Mouse (Mus musculus): ENCODE measurements around the gene Gm20431. TPM values are rescaled to one million over a fixed set of nuclear protein-coding genes. Genes with fewer than 3 reads are reported as not detected.
"Not testable (repeated sequence)": the region's sequence is repeated elsewhere in the genome, so short reads cannot be mapped to it uniquely, and the experiment has no call there.

Gm20431 gene
- polyA plus RNA-seq, 1 experiment from 2014 or later = 4.9 TPM

DNA sequence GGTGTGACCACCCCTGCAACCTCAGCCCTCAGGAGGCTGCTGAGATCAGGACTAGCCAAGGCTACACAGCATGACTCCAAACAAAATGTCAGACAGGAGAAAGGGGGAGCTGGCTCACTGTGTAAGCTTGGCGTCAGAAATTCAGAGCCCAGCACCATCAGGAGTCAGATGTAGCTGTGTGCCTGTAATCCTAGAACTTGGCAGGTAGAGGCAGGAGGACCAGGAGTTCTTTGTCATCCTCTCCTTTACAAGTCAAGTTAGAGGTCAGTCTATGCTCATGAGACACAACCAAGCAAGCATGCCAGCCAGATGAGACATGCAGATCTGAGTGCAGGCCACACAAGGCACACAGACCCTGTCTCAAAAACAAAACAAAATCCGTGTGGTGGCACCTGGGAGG lies 35.6 kb downstream of the Gm20431 start:
- no peak overlapping the region for H3K9ac ChIP-seq (ENCODE audit: low read depth, low read length)
- no peak overlapping the region for H3K4me3 ChIP-seq (ENCODE audit: low read depth, low read length)
- H3K27ac ChIP-seq (ENCODE audit: low read depth, low read length) = no peak overlapping the region
- peaks cover 54% of the 10 kb centered on the region for H3K4me1 ChIP-seq (replicated peaks; ENCODE audit: control insufficient read depth, insufficient read depth, low read length)
- H3K36me3 ChIP-seq (ENCODE audit: control insufficient read depth, insufficient read depth, low read length) = peaks cover 12% of the 10 kb centered on the region
- ATAC-seq (replicated peaks; ENCODE audit: low FRiP score) = no peak
- H3K9me3 ChIP-seq (ENCODE audit: control insufficient read depth, low read length) = no peaks in the 10 kb centered on the region
- WGBS = 61% methylated on average over 2 of the region's 2 CpGs
- no peaks in the 10 kb centered on the region for H3K27me3 ChIP-seq (replicated peaks; ENCODE audit: control insufficient read depth, insufficient read depth, low read length)
- H3K4me2 ChIP-seq = no peak overlapping the region
- no peak for DNase-seq (ENCODE audit: low spot score)

DNA sequence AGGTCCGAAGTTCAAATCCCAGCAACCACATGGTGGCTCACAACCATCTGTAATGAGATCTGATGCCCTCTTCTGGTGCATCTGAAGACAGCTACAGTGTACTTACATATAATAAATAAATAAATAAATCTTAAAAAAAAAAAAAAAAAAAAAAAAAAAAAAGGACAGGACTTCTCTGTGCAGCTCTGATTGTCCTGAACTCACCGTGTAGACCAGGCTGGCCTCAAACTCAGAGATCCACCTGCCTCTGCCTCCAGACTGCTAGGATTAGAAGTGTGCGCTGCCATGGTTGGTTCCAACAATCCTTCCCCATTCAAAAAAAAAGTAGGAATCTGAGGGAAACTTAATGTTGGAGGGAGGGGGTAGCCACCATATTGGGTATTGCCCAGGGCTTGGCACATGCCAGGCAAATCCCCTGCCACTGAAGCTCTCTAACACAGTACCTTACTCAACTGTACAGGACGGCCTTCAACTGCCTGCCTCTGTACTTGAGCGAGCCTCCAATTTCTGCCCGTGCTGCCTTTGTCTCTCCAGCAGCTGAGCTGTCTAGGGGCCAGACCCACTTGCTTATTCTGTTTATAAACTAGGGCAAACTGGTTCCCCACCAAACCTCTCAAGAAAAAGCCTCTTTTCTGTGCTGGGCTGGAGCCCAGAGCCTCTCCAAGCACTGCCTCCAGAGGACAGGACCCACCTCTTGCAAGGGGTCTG lies 36.8 kb downstream of the Gm20431 start:
- peaks cover 43% of the 10 kb centered on the region for H3K4me1 ChIP-seq (replicated peaks; ENCODE audit: control insufficient read depth, insufficient read depth, low read length)
- 88% methylated on average over 5 of the region's 6 CpGs for WGBS
- no peak overlapping the region for H3K4me2 ChIP-seq
- no peak for ATAC-seq (replicated peaks; ENCODE audit: low FRiP score)
- no peaks in the 10 kb centered on the region for H3K9me3 ChIP-seq (ENCODE audit: control insufficient read depth, low read length)
- H3K36me3 ChIP-seq (ENCODE audit: control insufficient read depth, insufficient read depth, low read length) = peaks cover 16% of the 10 kb centered on the region
- no peak overlapping the region for H3K27ac ChIP-seq (ENCODE audit: low read depth, low read length)
- no peak overlapping the region for H3K4me3 ChIP-seq (ENCODE audit: low read depth, low read length)
- no peaks in the 10 kb centered on the region for H3K27me3 ChIP-seq (replicated peaks; ENCODE audit: control insufficient read depth, insufficient read depth, low read length)
- no peak overlapping the region for H3K9ac ChIP-seq (ENCODE audit: low read depth, low read length)
- DNase-seq (ENCODE audit: low spot score) = no peak

DNA sequence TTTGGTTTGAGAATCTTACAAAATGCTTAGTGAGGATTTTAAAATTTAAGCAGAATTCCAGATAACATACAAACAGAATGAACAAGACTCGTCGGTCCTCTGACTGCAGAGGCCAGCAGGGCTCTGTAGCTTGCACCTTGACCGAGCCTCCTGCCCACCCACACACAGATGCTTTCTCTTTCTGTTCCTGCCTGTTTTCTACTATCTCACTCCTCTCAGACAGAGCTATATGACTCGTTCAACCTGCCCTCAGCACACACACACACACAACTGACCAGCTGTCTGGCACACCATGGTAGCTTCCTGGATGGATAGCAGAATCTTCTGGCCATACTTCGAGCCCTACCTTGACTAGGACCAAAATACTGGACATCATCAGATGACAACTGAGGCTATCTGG lies 38.3 kb downstream of the Gm20431 start:
- Histone ChIP-seq H3K4me1 (replicated peaks; ENCODE audit: control insufficient read depth, insufficient read depth, low read length) (peaks cover 27% of the 10 kb centered on the region), H3K4me2 (no peak overlapping the region; the same call in 1 of the 2 replicates), H3K4me3 (ENCODE audit: low read depth, low read length) (no peak overlapping the region), H3K9me3 (ENCODE audit: control insufficient read depth, low read length) (no peaks in the 10 kb centered on the region), H3K27ac (ENCODE audit: low read depth, low read length) (no peak overlapping the region), H3K27me3 (replicated peaks; ENCODE audit: control insufficient read depth, insufficient read depth, low read length) (no peaks in the 10 kb centered on the region), H3K9ac (ENCODE audit: low read depth, low read length) (no peak overlapping the region), H3K36me3 (ENCODE audit: control insufficient read depth, insufficient read depth, low read length) (peaks cover 12% of the 10 kb centered on the region)
- DNase-seq (ENCODE audit: low spot score) = no peak
- no peak for ATAC-seq (replicated peaks; ENCODE audit: low FRiP score)
- 66% methylated on average over 5 of the region's 5 CpGs for WGBS

DNA sequence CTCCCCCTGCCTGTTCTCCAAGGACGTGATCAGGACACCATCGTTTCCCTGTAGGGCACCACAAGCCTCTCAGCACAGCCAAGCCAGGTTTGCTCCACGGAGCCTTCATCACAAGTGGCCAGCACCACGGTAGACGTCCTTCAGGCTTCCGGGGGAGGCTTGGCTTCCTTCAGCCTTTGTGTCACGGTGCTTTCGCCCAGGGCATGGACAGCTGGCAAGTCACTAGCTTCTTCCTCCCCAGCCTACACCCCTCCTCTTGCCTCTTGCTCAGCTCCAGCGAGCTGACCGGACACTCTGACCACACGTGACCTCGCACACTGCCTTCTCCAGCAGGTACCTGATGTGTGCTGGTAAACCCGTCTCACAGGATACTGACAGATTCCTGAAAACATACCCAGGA lies 38.9 kb downstream of the Gm20431 start:
- Histone ChIP-seq H3K4me3 (ENCODE audit: low read depth, low read length) (no peak overlapping the region), H3K36me3 (ENCODE audit: control insufficient read depth, insufficient read depth, low read length) (peaks cover 12% of the 10 kb centered on the region), H3K9ac (ENCODE audit: low read depth, low read length) (0 out of 2 replicates have a peak overlapping the region, but pooled peaks have one; percentile 31), H3K27me3 (replicated peaks; ENCODE audit: control insufficient read depth, insufficient read depth, low read length) (no peaks in the 10 kb centered on the region), H3K4me2 (no peak overlapping the region), H3K27ac (ENCODE audit: low read depth, low read length) (no peak overlapping the region), H3K4me1 (replicated peaks; ENCODE audit: control insufficient read depth, insufficient read depth, low read length) (peaks cover 21% of the 10 kb centered on the region), H3K9me3 (ENCODE audit: control insufficient read depth, low read length) (no peaks in the 10 kb centered on the region)
- no peak for ATAC-seq (replicated peaks; ENCODE audit: low FRiP score)
- 85% methylated on average over 13 of the region's 13 CpGs for WGBS
- no peak for DNase-seq (ENCODE audit: low spot score)

DNA sequence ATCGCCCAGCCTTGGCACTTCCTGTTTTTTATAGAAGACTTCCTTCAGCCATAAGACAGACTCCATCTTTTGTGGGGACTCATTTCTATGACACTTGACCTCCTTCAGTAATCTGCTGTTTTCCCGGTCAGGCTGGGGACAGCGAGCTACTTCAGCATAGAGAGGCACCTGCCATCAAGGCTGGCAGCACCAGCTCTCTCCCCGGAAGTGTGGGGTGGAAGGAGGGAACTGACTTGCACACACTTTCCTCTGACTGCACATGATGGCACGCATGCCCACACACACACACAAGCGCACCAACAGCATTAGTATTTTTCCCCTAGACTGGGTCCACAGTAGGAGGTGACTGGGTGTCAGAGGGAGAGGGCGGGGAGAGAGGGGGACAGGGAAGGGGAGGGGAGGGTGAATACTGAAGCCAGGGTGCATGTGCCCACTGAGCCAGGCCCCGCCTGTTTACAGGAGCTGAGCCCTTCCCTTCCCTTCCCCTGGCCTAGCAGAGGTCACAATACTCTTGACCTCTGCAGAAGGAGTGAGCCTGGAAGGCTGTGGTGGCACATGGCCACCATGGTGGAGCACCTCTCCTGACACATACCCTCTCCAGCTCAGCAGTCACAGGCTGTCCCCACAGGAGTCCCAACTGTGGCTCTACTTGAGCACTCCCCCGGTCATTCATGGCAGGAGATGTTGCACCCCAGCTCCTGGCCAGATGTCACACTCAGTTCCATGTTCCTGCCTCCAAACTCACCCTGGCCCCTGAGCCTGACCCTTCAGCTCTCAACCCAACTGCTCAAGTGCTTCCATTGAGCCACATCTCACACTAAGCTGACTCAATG lies 39.8 kb downstream of the Gm20431 start:
- no peak overlapping the region for H3K4me3 ChIP-seq (ENCODE audit: low read depth, low read length)
- no peak overlapping the region for H3K4me2 ChIP-seq
- no peaks in the 10 kb centered on the region for H3K27me3 ChIP-seq (replicated peaks; ENCODE audit: control insufficient read depth, insufficient read depth, low read length)
- DNase-seq (ENCODE audit: low spot score) (no peak), ATAC-seq (replicated peaks; ENCODE audit: low FRiP score) (no peak)
- H3K27ac ChIP-seq (ENCODE audit: low read depth, low read length) = peak overlapping the region; percentile 15; the same call in 1 of the 2 replicates
- peaks cover 15% of the 10 kb centered on the region for H3K36me3 ChIP-seq (ENCODE audit: control insufficient read depth, insufficient read depth, low read length)
- H3K9ac ChIP-seq (ENCODE audit: low read depth, low read length) = no peak overlapping the region
- 80% methylated on average over 9 of the region's 9 CpGs for WGBS
- H3K9me3 ChIP-seq (ENCODE audit: control insufficient read depth, low read length) = no peaks in the 10 kb centered on the region
- peaks cover 14% of the 10 kb centered on the region for H3K4me1 ChIP-seq (replicated peaks; ENCODE audit: control insufficient read depth, insufficient read depth, low read length)

DNA sequence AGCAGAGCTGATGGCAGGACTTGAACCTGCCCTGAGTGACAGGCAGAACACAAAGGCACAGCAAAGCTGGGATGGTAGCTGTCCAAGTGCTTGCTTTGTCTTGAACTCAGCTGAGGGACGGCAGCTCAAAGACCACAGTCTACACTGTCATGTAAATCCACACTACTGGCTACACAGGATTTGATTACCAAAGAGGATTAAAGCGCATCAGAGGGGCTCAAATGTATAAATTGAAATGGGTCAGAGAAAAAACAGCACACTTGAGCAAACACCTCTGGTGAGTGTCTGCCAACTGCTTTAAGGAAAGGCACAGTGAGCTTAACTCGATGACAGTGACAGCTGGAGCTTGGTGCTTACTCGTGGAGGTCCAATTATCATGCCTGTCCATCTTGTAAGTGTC lies 43.8 kb downstream of the Gm20431 start:
- ATAC-seq (replicated peaks; ENCODE audit: low FRiP score) (no peak), DNase-seq (ENCODE audit: low spot score) (no peak)
- H3K9me3 ChIP-seq (ENCODE audit: control insufficient read depth, low read length) = 0 out of 2 replicates have a peak, but pooled peaks cover 2% of the 10 kb centered on the region
- no peak overlapping the region for H3K9ac ChIP-seq (ENCODE audit: low read depth, low read length)
- no peak overlapping the region for H3K27ac ChIP-seq (ENCODE audit: low read depth, low read length)
- no peak overlapping the region for H3K4me2 ChIP-seq
- 75% methylated on average over 4 of the region's 4 CpGs for WGBS
- H3K36me3 ChIP-seq (ENCODE audit: control insufficient read depth, insufficient read depth, low read length) = peaks cover 45% of the 10 kb centered on the region
- H3K4me1 ChIP-seq (replicated peaks; ENCODE audit: control insufficient read depth, insufficient read depth, low read length) = peaks cover 6% of the 10 kb centered on the region
- no peak overlapping the region for H3K4me3 ChIP-seq (ENCODE audit: low read depth, low read length)
- H3K27me3 ChIP-seq (replicated peaks; ENCODE audit: control insufficient read depth, insufficient read depth, low read length) = no peaks in the 10 kb centered on the region

DNA sequence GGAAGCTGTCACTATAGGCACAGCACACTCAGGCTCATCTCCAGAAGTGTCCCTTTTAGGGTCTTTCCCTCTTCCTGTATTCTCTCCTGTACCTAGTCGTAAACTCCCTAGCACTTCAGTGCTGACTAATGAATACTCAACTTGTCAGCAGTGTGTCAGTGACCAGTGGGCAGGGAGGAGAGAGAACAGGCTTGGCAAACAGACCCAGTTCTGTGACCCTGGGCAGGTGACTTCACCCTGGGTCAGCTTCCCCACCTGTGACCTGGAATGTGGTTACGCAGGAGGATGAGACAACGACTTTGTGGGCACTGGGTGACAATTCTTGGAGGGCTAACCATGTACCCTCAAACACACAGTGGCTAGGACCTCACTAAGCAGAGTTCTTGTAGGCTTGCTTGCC lies 44.3 kb downstream of the Gm20431 start:
- no peak overlapping the region for H3K27ac ChIP-seq (ENCODE audit: low read depth, low read length)
- 0 out of 2 replicates have a peak, but pooled peaks cover 2% of the 10 kb centered on the region for H3K9me3 ChIP-seq (ENCODE audit: control insufficient read depth, low read length)
- no peak overlapping the region for H3K4me3 ChIP-seq (ENCODE audit: low read depth, low read length)
- H3K9ac ChIP-seq (ENCODE audit: low read depth, low read length) = no peak overlapping the region
- ATAC-seq (replicated peaks; ENCODE audit: low FRiP score) = no peak
- peaks cover 45% of the 10 kb centered on the region for H3K36me3 ChIP-seq (ENCODE audit: control insufficient read depth, insufficient read depth, low read length)
- no peak overlapping the region for H3K4me2 ChIP-seq
- H3K27me3 ChIP-seq (replicated peaks; ENCODE audit: control insufficient read depth, insufficient read depth, low read length) = no peaks in the 10 kb centered on the region
- DNase-seq (ENCODE audit: low spot score) = no peak
- peaks cover 5% of the 10 kb centered on the region for H3K4me1 ChIP-seq (replicated peaks; ENCODE audit: control insufficient read depth, insufficient read depth, low read length)
- 91% methylated on average over 3 of the region's 3 CpGs for WGBS

DNA sequence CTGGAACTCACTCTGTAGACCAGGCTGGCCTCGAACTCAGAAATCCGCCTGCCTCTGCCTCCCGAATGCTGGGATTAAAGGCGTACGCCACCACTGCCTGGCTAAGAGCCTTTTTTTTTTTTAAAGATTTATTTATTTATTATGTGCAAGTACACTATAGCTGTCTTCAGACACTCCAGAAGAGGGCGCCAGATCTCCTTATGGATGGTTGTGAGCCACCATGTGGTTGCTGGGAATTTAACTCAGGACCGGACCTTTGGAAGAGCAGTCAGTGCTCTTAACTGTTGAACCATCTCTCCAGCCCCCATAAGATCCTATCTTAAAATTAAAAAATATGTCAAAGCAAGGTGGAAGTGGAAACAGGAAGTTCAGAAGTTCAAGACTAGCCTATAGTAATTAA lies 48.0 kb downstream of the Gm20431 start:
- not testable (repeated sequence) for DNase-seq (ENCODE audit: low spot score); ATAC-seq (replicated peaks; ENCODE audit: low FRiP score); H3K27ac ChIP-seq (ENCODE audit: low read depth, low read length); H3K9me3 ChIP-seq (ENCODE audit: control insufficient read depth, low read length); H3K9ac ChIP-seq (ENCODE audit: low read depth, low read length); H3K4me2 ChIP-seq; H3K4me1 ChIP-seq (replicated peaks; ENCODE audit: control insufficient read depth, insufficient read depth, low read length); H3K4me3 ChIP-seq (ENCODE audit: low read depth, low read length); H3K27me3 ChIP-seq (replicated peaks; ENCODE audit: control insufficient read depth, insufficient read depth, low read length)
- WGBS = 93% methylated on average over 7 of the region's 7 CpGs
- H3K36me3 ChIP-seq (ENCODE audit: control insufficient read depth, insufficient read depth, low read length) = peaks cover 54% of the 10 kb centered on the region

Measured in liver, embryonic 11.5 days (tissue).